Mouse (Mus musculus) intestine, embryonic 15.5 days (tissue): ENCODE measurements around the gene Agpat1. TPM values are rescaled to one million over a fixed set of nuclear protein-coding genes. Genes with fewer than 3 reads are reported as not detected.

Source experiments
- ATAC-seq: fragments of 200-750 bp; cut with Nextera tagmentation; 2 replicates; pipeline ENCODE4 v1.8.0; 2017; ENCODE audit warnings: moderate TSS enrichment, moderate library complexity
- H3K27ac ChIP-seq: fragments of 300-500 bp; sonication (generic); 2 replicates; pipeline ENCODE4 v1.5.1; 2015; ENCODE audit warnings: mild to moderate bottlenecking, inconsistent platforms
- H3K27me3 ChIP-seq: fragments of 300-500 bp; sonication (generic); replicated peaks from 2 replicates; pipeline ENCODE4 v1.6.1; 2015; ENCODE audit warnings: inconsistent platforms
- H3K36me3 ChIP-seq: fragments of 300-500 bp; sonication (generic); 2 replicates; pipeline ENCODE4 v1.6.1; 2015; ENCODE audit warnings: inconsistent platforms
- H3K4me1 ChIP-seq: fragments of 300-500 bp; sonication (generic); replicated peaks from 2 replicates; pipeline ENCODE4 v1.6.1; 2015; ENCODE audit warnings: inconsistent platforms
- H3K4me2 ChIP-seq: fragments of 300-500 bp; sonication (generic); replicated peaks from 2 replicates; pipeline ENCODE4 v1.6.1; 2015; ENCODE audit warnings: mild to moderate bottlenecking, inconsistent platforms
- H3K4me3 ChIP-seq: fragments of 300-500 bp; sonication (generic); replicated peaks from 2 replicates; pipeline ENCODE4 v1.5.1; 2015; ENCODE audit warnings: inconsistent platforms
- H3K9ac ChIP-seq: fragments of 300-500 bp; sonication (generic); 2 replicates; pipeline ENCODE4 v1.6.1; 2015; ENCODE audit warnings: inconsistent platforms
- H3K9me3 ChIP-seq: fragments of 300-500 bp; sonication (generic); 2 replicates; pipeline ENCODE4 v1.6.1; 2016; ENCODE audit warnings: inconsistent platforms
- WGBS: fragments of 180-500 bp; shearing (Covaris S2); methylation state at CpG from one replicate; pipeline ENCODE4 v1.1.7; 2015; 5-methylcytosine and 5-hydroxymethylcytosine counted together
- polyA plus RNA-seq: library from polyadenylated mRNA; unstranded; fragments of >200 nt; fragmentation: Nextera tagmentation; extraction: Ambion mirVana; gene quantifications from 2 replicates; pipeline ENCODE4 v1.2.1, GENCODE M21; 2015

Agpat1 gene
- polyA plus RNA-seq, 1 experiment from 2014 or later = 51.2 TPM

- peak overlapping the region; percentile 13; the same call in 1 of the 2 replicates for H3K9ac ChIP-seq
- ATAC-seq = peak; percentile 61
- H3K27me3 ChIP-seq = peaks cover 13% of the 10 kb centered on the region; the same call in 1 of the 2 replicates
- H3K4me2 ChIP-seq = peak overlapping the region; percentile 58
- 0 out of 2 replicates have a peak overlapping the region, but pooled peaks have one; percentile 36 for H3K27ac ChIP-seq
- H3K4me1 ChIP-seq = peaks cover 31% of the 10 kb centered on the region
- peak overlapping the region; percentile 18; the same call in 1 of the 2 replicates for H3K4me3 ChIP-seq
- H3K9me3 ChIP-seq = no peaks in the 10 kb centered on the region
- WGBS = 3% methylated on average over 19 of the region's 19 CpGs
- no peaks in the 10 kb centered on the region for H3K36me3 ChIP-seq
Observed at GRCm38 (mm10) chr17:34661121-34661591, 57.1 kb downstream of the Agpat1 start.

- peaks cover 22% of the 10 kb centered on the region for H3K4me1 ChIP-seq
- no peaks in the 10 kb centered on the region for H3K9me3 ChIP-seq
- WGBS = 93% methylated on average over 1 of the region's 1 CpGs
- ATAC-seq = no peak
- no peak overlapping the region for H3K27ac ChIP-seq
- H3K4me3 ChIP-seq = no peak overlapping the region
- H3K27me3 ChIP-seq = peaks cover 13% of the 10 kb centered on the region; the same call in 1 of the 2 replicates
- no peak overlapping the region for H3K9ac ChIP-seq
- no peak overlapping the region for H3K4me2 ChIP-seq
- H3K36me3 ChIP-seq = no peaks in the 10 kb centered on the region
Observed at GRCm38 (mm10) chr17:34662468-34662867, 58.4 kb downstream of the Agpat1 start.

- WGBS = 84% methylated on average over 8 of the region's 8 CpGs
- ATAC-seq = no peak
Observed at GRCm38 (mm10) chr17:34662978-34663377, 58.9 kb downstream of the Agpat1 start.

More at GRCm38 (mm10) chr17:34662978-34663377, 58.9 kb downstream of the Agpat1 start:
- peaks cover 13% of the 10 kb centered on the region; the same call in 1 of the 2 replicates for H3K27me3 ChIP-seq
- no peak overlapping the region for H3K9ac ChIP-seq
- H3K4me1 ChIP-seq = peaks cover 22% of the 10 kb centered on the region
- H3K4me3 ChIP-seq = no peak overlapping the region
- no peaks in the 10 kb centered on the region for H3K36me3 ChIP-seq
- no peaks in the 10 kb centered on the region for H3K9me3 ChIP-seq
- no peak overlapping the region for H3K27ac ChIP-seq
- no peak overlapping the region for H3K4me2 ChIP-seq

Other genes starting within 250 kb of the Agpat1 start
- 3.7 and 5.0 TPM in 2 replicates for gene Btnl2, start 249.4 kb upstream of the Agpat1 start, polyA plus RNA-seq
- gene Btnl1, start 227.1 kb upstream of the Agpat1 start, polyA plus RNA-seq = 9.4 and 14.7 TPM in 2 replicates
- gene BC051142, start 205.4 kb upstream of the Agpat1 start, polyA plus RNA-seq = 0.34 and 0.59 TPM in 2 replicates
- gene Btnl4, start 126.9 kb upstream of the Agpat1 start, polyA plus RNA-seq = 12.7 and 13.6 TPM in 2 replicates
- 13.1 and 15.2 TPM in 2 replicates for gene Btnl6, start 86.9 kb upstream of the Agpat1 start, polyA plus RNA-seq
- gene Notch4, start 40.0 kb upstream of the Agpat1 start, polyA plus RNA-seq = 2.9 and 5.8 TPM in 2 replicates
- gene Gpsm3, start 14.5 kb upstream of the Agpat1 start, polyA plus RNA-seq = 10.1 TPM in 2 replicates
- gene Pbx2, start 13.0 kb upstream of the Agpat1 start, polyA plus RNA-seq = 8.0 and 8.8 TPM in 2 replicates
- gene Ager, start 6.4 kb upstream of the Agpat1 start, polyA plus RNA-seq = 2.7 and 3.0 TPM in 2 replicates
- 165 and 174 TPM in 2 replicates for gene Rnf5, start 572 bp upstream of the Agpat1 start, polyA plus RNA-seq
- 3.0 and 3.4 TPM in 2 replicates for gene Egfl8, start 11.7 kb downstream of the Agpat1 start, polyA plus RNA-seq
- gene Ppt2, start 24.2 kb downstream of the Agpat1 start, polyA plus RNA-seq = 27.8 and 29.6 TPM in 2 replicates
- 0.40 and 0.49 TPM in 2 replicates for gene Prrt1, start 25.3 kb downstream of the Agpat1 start, polyA plus RNA-seq
- 12.1 and 13.7 TPM in 2 replicates for gene Fkbpl, start 40.5 kb downstream of the Agpat1 start, polyA plus RNA-seq
- 67.5 and 68.2 TPM in 2 replicates for gene Atf6b, start 42.9 kb downstream of the Agpat1 start, polyA plus RNA-seq
- 1.1 and 1.3 TPM in 2 replicates for gene Tnxb, start 66.3 kb downstream of the Agpat1 start, polyA plus RNA-seq
- 0.33 and 1.4 TPM in 2 replicates for gene C4b, start 139.6 kb downstream of the Agpat1 start, polyA plus RNA-seq
- gene Cyp21a1, start 200.3 kb downstream of the Agpat1 start, polyA plus RNA-seq = 0.38 and 18.1 TPM in 2 replicates
- 25.1 and 30.3 TPM in 2 replicates for gene Stk19, start 232.7 kb downstream of the Agpat1 start, polyA plus RNA-seq
- gene Dxo, start 232.8 kb downstream of the Agpat1 start, polyA plus RNA-seq = 51.8 and 58.6 TPM in 2 replicates
- gene Skiv2l, start 245.9 kb downstream of the Agpat1 start, polyA plus RNA-seq = 39.9 and 42.5 TPM in 2 replicates
- gene Nelfe, start 246.1 kb downstream of the Agpat1 start, polyA plus RNA-seq = 98.4 and 106 TPM in 2 replicates